Mouse (Mus musculus) induced T-regulatory cell, adult 2 months (primary cell): ENCODE results near the gene Enoph1.

ENCODE experiments used
- DNase-seq: peaks from one replicate; pipeline ENCODE4 v3.0.0-alpha.2; 2012; ENCODE audit warnings: low read depth

Gene Enoph1

GRCm38 (mm10) chr5:100040281-100040784 is 548 bp downstream of the Enoph1 start:
- DNase-seq: no peak

- no peak for DNase-seq
These were observed 1.5 kb downstream of the Enoph1 start for GRCm38 (mm10) chr5:100041272-100041671.

GRCm38 (mm10) chr5:100042467-100042866 is 2.7 kb downstream of the Enoph1 start:
- DNase-seq: no peak

DNA sequence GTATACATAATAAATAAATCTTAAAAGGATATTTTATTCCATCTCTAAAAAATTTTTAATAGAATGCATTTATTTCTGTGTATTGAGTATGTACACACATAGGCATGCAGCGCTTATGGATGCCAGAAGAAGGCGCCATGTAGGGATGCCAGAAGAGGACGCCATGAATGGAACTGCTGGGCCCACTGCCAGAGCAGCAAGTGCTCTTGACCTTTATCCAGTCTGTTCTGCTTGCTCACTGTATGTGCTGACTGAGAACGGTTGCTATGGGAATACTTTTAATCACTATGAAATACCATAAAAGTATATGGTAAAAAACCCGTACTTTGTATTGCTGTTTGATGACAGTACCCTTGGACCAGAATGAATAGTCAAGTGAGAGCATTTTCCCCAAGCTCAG is 3.6 kb downstream of the Enoph1 start:
- DNase-seq: no peak

DNA sequence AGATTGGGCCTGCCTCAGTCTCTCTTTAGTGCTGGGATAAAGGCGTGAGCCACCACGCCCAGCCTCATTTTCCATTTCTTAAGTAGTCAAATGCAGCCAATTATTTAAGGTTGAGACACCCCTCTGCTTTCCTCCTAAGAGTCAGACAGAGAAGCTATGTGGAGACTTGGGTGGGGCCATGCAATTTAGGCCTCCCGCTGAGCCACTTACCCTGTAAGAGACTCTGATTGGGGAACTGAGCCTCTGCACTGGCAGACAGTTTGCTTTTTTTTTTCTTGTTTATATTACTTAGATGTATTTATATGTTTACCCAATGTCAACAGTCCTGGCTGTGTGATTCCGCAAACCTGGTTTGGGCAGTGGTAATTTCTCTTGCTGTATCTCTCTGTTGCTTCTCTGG is 4.2 kb downstream of the Enoph1 start:
- DNase-seq: no peak

GRCm38 (mm10) chr5:100044621-100045020 is 4.8 kb downstream of the Enoph1 start:
- no peak for DNase-seq

DNA sequence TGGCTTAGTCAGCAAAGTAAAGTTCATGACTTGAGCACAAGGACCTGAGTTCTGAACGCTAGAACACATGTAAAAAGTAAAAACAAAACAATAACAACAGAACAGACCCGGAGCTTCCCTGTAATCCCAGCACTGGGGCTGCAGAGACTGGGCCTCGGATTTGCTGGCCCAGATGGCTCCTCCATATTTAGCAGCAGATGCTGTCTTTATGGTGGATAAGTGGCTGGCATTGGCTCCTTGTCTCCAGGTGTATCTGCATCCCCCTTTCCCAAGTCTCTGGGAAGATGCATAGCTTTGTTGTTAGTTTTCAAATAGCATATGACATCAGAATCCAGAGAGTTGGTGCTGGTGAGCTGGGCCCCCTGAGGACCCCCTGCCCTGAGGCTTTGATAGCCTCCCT is 6.3 kb downstream of the Enoph1 start:
- no peak for DNase-seq

GRCm38 (mm10) chr5:100047143-100047640 is 7.4 kb downstream of the Enoph1 start:
- no peak for DNase-seq

GRCm38 (mm10) chr5:100047871-100048270 is 8.1 kb downstream of the Enoph1 start:
- no peak for DNase-seq

DNA sequence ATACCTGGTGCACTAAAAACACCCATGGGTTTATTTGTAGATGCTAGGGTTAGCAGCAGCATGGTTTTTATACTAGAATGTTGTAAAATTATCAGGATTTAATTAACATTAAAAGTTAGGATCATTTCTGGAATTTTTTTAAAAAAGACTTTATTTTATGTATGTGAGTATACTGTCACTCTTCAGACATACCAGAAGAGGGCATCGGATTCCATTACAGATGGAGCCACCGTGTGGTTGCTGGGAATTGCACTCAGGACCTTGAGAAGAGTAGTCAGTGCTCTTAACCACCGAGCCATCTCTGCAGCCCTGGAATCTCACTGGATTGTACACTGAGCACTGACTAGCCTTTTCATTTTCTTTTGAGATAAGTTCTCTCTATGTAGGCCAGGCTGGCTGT is 10.1 kb downstream of the Enoph1 start:
- DNase-seq: no peak

- DNase-seq: no peak
These were observed 12.9 kb downstream of the Enoph1 start for GRCm38 (mm10) chr5:100052728-100053127.

GRCm38 (mm10) chr5:100054807-100055547 is 15.2 kb downstream of the Enoph1 start:
- no peak for DNase-seq

GRCm38 (mm10) chr5:100055866-100056369 is 16.1 kb downstream of the Enoph1 start:
- no peak for DNase-seq

GRCm38 (mm10) chr5:100057461-100058209 is 17.9 kb downstream of the Enoph1 start:
- DNase-seq: no peak

DNA sequence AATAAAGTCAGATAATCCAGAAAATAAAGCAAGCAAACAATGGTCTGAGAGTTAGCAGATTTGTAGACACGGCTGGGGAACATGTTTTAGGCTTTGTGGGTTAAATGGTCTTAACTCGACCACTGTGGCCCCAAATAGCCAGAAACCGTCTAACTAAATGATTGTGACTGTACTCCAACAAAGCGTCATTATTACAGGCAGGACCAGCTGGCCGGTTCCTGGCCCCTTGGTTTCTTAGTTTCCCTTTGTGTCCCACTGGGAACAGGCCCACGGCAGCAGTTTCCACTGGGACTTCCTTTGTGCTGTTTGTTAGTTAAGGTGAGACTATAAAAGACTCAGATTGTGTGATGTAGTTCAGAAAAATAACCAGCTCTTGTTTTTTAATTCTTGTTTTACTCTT is 18.9 kb downstream of the Enoph1 start:
- DNase-seq: no peak

DNA sequence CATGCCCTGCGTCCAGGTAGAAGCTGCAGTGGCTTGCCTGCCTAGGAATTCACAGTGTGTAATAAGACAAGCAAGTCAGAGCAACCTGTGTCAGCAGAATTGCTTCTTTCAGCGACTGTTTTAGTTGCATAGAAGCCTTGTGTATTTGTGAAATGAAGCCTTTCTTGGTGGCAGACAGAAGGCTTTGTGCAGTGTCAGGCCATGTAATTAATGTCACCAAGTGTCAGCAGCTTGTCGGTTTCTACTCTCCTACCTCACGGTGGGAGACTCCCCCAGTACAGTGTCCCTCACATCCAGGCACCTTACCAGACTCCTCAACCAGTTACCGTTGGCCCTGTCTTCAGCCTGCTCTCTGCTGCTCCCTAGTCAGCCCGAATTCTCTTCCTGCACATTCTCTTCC is 19.5 kb downstream of the Enoph1 start:
- DNase-seq: no peak

GRCm38 (mm10) chr5:100060876-100061275 is 21.1 kb downstream of the Enoph1 start:
- no peak for DNase-seq

DNA sequence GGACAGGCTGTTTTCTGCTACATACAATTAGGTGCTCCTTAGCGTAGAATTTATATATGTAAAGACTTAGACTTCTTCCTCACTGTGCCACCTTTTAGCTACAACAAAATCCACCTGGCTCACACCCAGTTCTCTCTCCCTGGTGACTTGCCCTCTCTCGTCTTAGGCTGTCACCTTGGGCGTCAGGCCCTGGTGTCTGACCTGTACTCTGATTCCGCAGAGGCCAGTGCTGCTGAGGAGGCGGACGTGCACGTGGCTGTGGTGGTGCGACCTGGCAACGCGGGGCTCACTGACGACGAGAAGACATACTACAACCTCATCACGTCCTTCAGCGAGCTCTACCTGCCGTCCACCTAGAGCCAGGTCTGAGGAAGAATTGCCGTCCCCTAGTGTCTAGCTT is 27.8 kb downstream of the Enoph1 start:
- no peak for DNase-seq

GRCm38 (mm10) chr5:100069526-100069925 is 29.7 kb downstream of the Enoph1 start:
- no peak for DNase-seq

- peak; percentile 81 for DNase-seq
These were observed 30.5 kb downstream of the Enoph1 start for GRCm38 (mm10) chr5:100070255-100070654.

- DNase-seq: no peak
These were observed 31.8 kb downstream of the Enoph1 start for GRCm38 (mm10) chr5:100071541-100071940.

DNA sequence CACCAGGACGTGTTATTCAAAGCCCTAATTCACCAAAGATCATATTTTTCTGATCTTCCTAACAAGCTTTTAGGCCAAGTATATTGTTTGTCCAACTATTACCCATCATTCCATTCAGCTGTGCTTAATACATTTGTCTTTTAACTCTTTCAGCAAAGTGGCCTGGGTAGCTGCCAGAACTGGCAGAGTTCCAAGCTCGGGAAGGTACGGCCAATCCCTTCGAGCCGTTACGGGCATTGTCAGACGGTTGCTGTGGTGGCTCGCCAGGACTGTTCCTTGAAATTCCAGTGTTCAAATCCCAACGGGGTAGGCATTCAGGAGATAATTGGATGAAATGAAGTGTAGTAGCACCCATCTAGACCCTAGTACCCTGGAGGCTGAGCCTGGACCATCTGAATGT is 32.8 kb downstream of the Enoph1 start:
- DNase-seq: no peak

- no peak for DNase-seq
These were observed 34.8 kb downstream of the Enoph1 start for GRCm38 (mm10) chr5:100074571-100074970.
